Mouse (Mus musculus) regulatory T cell (primary cell): Measurements from ENCODE around the gene Arsg.

ENCODE experiments used
- in situ Hi-C: fragments of 300-600 bp; cut with MboI, MseI; formaldehyde crosslinking; loops from one replicate; pipeline ENCODE4 v1.15.1; 2025; ENCODE audit warnings: high pct_unique_total_duplicates

Arsg gene

DNA sequence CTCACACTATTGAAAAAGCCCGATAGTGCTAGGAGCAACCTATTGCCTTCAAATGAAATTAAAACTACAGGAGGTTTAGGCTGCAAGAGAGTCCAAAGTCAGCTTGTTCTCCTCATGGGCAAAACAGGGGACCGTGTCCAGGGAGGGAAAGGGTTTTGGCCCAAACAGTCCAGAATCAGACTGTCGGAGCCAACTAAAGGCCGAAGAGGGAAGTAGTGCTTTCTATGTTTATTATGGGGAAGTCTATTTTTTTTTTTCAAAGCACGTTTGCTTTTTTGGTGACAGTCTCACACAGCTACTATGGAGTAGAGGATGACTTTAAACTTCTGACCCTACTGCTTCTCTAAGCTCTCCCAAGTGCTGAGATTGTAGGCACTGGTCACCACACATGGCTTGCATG, 5.0 kb upstream of the Arsg start:
- in situ Hi-C loops = no loop called here

DNA sequence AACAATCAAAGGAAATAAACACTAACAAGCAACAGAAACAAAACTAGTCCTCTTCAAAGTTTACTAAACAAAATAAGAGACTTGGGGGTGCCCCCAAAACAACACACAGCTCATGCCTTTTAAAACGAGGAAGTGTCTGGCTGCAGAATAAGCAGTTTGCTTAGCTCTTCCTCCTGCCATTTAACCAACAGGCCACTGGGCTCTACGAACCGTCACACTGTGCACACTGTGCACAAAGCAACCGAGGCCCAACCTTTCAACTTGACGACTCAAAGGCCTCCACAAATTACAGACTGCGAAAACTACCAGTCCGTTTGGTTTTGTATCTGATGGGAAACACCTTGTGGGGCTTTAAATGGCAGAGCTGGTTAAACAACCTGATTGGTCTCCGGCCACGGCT, 3.0 kb upstream of the Arsg start:
- in situ Hi-C loops = no loop called here

- in situ Hi-C loops = no loop called here
These were observed 2.0 kb upstream of the Arsg start for GRCm38 (mm10) chr11:109470921-109471861.

GRCm38 (mm10) chr11:109472171-109472691, 943 bp upstream of the Arsg start:
- in situ Hi-C loops = no loop called here

DNA sequence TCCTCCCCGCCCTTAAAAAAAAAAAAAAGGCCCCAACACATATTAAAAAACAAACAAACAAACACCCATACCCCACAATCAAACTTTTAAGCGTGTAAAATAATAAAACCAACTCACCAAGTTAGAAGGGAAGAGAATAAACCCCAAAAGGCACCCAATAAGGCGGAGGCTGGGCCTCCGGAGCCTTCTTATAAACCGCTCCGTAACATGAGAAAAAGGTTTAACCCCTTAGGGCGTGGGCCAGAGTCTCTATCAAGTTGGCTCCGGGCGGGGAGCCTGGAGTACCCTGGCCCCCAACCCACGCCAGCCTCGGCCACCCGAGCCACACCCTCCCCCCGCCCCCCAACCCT, 378 bp upstream of the Arsg start:
- in situ Hi-C loops = no loop called here

DNA sequence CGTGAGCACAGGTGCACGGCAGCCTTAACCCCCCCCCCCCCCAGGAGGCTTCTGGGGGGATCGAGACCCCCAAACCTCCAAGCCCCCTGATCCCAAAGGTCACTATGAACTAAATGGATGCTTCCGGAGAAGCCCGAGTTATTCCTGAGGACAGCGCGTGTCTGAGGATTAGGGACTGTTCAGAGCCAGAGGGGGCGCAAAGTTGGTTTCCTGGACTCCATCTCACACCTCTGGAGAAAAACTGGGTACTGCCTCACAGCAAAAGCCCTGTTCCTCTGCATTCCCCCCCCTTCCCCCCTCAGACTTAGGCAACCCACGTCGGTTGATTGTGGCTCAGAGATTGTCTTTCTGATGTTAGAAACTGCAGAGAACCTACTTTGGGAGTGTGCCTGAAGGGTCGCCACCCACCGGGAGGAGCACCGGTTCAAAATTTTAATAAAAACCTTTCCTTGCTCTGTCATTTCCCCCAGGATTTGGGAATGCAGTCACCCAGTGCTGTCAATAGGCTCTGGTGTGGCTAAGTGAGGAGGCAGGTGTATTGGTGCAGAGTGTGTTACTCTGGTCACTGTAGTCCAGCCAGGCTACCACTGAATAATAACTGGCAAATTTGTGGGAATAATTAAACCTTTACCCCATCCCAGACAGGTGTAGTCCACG, 1.0 kb downstream of the Arsg start:
- in situ Hi-C loops = no loop called here

DNA sequence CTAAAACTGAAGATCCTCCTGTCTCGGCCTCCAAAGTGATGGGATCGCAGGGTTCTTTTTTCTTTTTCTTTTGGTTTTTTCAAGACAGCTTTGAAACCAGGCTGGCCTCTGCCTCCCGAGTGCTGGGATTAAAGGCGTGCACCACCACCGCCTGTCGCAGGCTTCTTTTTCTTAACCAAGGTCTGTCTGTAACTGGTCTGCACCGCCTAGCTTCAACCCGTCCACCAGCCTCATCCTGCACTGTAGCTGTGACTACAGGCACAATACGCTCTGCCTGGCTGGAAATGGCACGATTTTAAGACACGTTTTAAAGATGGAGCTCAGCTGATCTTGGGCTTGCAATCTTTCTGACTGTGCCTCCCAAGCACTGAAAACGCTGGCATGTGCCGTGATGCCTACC, 1.7 kb downstream of the Arsg start:
- in situ Hi-C loops = loop anchor here (25.0 kb wide), 1 partner anchor 563 kb away; the partner anchor contains the start of gene Axin2

DNA sequence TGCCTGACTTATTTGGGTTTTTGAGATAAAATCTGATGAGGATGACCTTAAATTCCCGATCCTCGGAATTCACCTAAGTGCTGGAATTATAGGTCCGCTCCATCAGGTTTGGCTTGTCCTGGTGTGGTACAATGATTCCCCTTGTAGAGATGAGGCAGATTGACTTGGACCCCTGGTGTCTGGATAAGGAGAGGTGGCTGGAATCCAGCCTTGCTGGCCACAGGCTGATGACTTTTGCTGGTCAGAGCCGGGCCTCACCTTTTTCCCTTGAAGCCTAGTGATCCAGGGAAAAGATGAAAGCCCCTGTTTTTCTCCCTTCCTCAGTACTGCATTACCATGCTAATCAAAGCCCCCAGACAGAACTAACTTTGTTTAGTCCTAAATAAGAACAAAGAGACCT, 2.5 kb downstream of the Arsg start:
- in situ Hi-C loops = loop anchor here (25.0 kb wide), 1 partner anchor 563 kb away; the partner anchor contains the start of gene Axin2

DNA sequence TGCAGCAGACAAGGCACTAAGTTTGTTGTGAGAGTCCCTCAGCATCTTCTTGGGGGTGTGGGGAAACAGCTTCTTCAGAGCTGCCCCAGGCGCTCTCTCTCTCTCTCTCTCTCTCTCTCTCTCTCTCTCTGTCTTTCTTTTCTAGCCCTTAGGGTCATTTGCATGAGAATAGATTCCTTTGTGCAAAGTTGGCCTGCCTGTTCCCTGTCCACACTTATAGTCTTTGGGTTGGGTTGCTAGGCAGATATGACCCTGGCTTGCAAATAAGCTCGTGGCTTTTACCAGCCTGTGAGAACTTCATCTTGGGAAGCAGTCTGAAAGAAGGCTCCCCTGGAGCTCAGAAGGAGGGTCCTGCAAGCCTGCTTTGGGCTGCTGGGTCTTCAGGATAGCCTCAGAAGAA, 3.1 kb downstream of the Arsg start:
- in situ Hi-C loops = loop anchor here (25.0 kb wide), 1 partner anchor 564 kb away; the partner anchor contains the start of gene Axin2

- in situ Hi-C loops = loop anchor here (25.0 kb wide), 1 partner anchor 564 kb away; the partner anchor contains the start of gene Axin2
These were observed 3.5 kb downstream of the Arsg start for GRCm38 (mm10) chr11:109476653-109477052.

DNA sequence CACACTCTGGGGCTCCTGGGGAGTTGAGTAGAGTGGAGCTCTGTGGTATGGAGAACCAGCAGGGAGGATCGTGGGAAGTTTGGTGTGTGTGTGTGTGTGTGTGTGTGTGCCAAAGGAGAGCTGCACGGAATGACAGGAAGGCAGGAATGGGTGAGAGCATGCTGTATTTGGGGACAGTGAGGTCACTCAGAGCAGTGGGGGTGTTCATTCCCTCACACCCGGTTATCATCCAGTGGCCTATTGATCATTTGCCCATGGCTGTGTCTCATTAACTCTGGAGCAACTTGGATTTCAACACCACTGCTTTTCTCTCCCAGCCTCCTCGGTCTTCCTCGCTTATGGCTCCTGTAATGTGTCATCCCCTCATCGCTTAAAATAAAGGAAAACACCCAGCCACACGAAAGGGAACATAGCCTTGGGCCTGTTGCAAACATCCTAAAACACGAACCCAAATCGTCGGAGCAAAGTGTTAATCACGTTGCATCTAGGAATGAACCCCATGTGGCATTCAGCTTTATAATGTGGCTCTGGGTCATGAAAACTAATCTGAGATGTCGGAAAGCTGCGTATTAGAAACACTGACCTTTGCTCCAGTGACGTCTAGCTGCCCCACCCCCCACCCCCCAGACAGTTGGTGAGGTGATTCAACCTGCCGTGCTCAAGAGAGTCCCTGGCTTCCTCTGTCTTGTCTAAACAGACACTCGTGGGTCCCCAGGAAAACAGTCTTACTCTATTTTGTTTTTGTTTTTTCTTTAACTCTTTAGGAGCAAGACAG, 4.6 kb downstream of the Arsg start:
- in situ Hi-C loops = loop anchor here (25.0 kb wide), 1 partner anchor 565 kb away; the partner anchor contains the start of gene Axin2

GRCm38 (mm10) chr11:109479575-109480285, 6.6 kb downstream of the Arsg start:
- in situ Hi-C loops = loop anchor here (25.0 kb wide), 1 partner anchor 567 kb away; the partner anchor contains the start of gene Axin2

DNA sequence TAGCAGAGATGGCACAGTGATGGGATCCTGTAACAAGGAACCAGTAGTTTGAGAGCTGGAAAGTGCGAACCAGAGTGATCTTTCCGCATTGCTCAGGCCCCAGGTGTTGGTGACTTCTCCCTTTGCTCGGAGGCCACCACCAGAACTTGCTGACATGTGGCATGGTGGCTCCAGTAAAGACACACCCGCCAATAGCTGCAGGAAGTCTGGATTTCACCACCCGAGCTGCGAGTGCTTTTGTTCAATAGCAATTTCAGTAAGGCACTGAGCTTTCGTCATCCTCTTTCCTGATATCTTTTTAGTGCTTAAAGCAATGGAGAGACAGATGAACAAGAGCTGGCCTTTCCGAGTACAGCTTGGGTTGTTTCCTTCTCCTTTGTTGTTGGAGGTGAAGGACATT, 7.3 kb downstream of the Arsg start:
- in situ Hi-C loops = loop anchor here (25.0 kb wide), 1 partner anchor 568 kb away; the partner anchor contains the start of gene Axin2

DNA sequence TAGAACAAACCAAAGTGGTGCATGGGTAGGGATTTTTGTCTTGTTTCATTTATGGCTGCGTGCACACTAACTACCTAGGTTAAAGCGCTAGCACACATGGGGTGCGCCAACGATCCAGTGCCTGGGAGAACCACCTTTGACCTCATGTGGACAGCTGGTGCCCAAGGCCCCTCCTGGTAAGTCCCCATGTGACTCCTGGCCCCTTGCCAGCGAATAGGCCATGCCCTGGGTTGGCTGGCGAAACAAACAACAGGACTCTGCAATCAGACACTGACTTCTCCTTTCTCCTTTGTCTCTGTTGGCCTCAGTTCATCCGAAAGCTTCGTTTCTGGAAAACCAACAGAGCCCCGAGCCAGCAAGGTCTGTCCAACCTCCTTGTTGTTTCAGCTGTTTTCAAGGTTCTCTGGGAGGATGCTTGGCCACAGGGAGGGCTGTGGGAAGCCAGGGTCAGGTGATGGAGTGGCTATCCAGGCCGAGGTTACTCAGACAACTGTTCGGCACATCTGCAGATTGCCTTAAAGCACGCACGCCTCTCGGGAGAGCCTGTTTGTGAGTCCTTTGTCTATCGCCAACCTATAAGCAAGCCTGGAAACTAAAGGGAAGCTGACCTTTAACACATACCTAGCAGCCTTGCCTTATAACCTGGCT, 12.3 kb downstream of the Arsg start:
- in situ Hi-C loops = loop anchor here (25.0 kb wide), 1 partner anchor 573 kb away; the partner anchor contains the start of gene Axin2

GRCm38 (mm10) chr11:109487111-109487510, 13.9 kb downstream of the Arsg start:
- in situ Hi-C loops = loop anchor here (25.0 kb wide), 1 partner anchor 575 kb away; the partner anchor contains the start of gene Axin2

- in situ Hi-C loops = loop anchor here (25.0 kb wide), 1 partner anchor 576 kb away; the partner anchor contains the start of gene Axin2
These were observed 15.0 kb downstream of the Arsg start for GRCm38 (mm10) chr11:109487991-109488684.

DNA sequence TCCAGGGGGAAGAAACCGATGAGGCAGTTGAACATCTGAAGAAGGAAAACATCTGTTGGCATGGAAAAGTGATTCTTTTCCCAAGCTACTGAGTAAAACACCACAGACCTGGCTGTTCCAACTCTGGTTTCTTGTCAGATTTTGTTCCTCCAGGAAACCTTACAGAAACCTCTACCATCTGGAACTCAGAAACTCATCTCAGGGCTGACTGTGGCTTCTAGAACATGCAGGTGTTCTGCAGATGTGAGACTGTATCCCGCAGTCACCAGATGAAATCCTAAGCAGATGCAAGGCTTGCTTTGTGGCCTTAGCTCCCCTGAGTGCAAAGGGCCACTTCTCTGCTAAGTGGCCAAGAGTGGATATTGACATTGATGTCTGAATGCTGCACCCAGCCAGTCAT, 16.6 kb downstream of the Arsg start:
- in situ Hi-C loops = loop anchor here (25.0 kb wide), 1 partner anchor 577 kb away; the partner anchor contains the start of gene Axin2

GRCm38 (mm10) chr11:109491844-109492243, 18.7 kb downstream of the Arsg start:
- in situ Hi-C loops = loop anchor here (25.0 kb wide), 1 partner anchor 580 kb away; the partner anchor contains the start of gene Axin2

DNA sequence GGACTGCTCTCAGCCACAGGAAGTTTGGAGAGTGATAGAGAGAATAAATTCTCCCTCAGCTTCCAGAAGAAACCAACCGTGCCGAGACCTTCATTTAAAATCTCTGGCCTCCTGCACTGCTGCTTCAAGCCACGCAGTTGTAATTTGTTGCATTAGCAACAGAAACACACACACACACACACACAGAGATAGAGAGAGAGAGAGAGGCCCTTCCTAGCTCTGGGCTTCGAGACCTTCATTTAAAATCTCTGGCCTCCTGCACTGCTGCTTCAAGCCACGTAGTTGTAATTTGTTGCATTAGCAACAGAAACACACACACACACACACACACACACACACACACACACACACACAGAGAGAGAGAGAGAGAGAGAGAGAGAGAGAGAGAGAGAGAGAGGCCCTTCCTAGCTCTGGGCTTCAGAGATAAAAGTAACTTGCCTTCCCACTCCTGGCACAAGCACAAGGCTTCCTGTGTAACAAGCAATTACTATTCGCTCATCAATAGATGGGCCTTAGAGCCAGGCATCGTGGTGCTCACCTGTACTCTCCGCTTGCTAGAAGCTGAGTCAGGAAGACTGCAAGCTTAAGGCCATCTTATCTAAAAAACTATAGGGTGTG, 19.8 kb downstream of the Arsg start:
- in situ Hi-C loops = loop anchor here (25.0 kb wide), 1 partner anchor 581 kb away; the partner anchor contains the start of gene Axin2
